Mouse (Mus musculus) thymus, adult 2 months (tissue): ENCODE data around the gene Glipr2.

ENCODE experiments used
- CTCF ChIP-seq: fragments of 200-500 bp; IDR thresholded peaks from 2 replicates; pipeline ENCODE4 v1.5.1; 2012; ENCODE audit warnings: mild to moderate bottlenecking, control low read depth, low read length, moderate library complexity, borderline replicate concordance; ENCODE audit not compliant: control insufficient read depth, poor library complexity, insufficient read depth; ENCODE audit errors: extremely low read depth
- POLR2A ChIP-seq: fragments of 200-500 bp; IDR thresholded peaks from 2 replicates; pipeline ENCODE4 v1.6.1; 2012; ENCODE audit warnings: mild to moderate bottlenecking, low read length, control low read depth, moderate library complexity; ENCODE audit not compliant: control insufficient read depth, poor library complexity, insufficient read depth; ENCODE audit errors: extremely low read depth

DNA sequence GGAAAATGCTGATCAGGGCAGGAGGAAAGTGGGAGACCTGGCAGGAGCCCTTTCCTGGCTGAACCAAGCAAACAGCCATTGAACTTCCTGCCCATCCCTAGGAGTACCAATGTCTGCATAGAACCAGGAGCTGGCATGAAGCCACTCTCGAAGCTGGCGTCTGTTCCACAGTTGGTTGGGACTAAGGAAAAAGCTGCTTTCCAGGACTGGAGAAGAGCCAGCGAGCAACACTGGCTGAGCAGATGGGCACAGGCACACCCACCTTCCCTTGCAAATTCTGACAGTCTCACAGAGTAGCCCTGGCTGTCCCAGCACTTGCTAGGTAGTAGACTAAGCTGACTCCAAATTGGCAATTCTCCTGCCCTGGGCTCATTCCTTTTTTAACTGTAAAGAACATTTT lies 22.5 kb downstream of the Glipr2 start:
- TF ChIP-seq POLR2A, result no peak
- TF ChIP-seq CTCF, result no peak
